Mouse (Mus musculus): ENCODE results near the gene Mybpc1. TPM values are rescaled to one million over a fixed set of nuclear protein-coding genes. Genes with fewer than 3 reads are reported as not detected.
"Not testable (repeated sequence)": the region's sequence is repeated elsewhere in the genome, so short reads cannot be mapped to it uniquely, and the experiment has no call there.

Mybpc1 gene
- polyA plus RNA-seq, 2 experiments: 0.10 TPM; not detected in 1

- no peaks in the 10 kb centered on the region for H3K27me3 ChIP-seq (ENCODE audit: control insufficient read depth, insufficient read depth, low read length)
- no peak overlapping the region for H3K4me2 ChIP-seq (ENCODE audit: low read depth)
- H3K36me3 ChIP-seq (replicated peaks; ENCODE audit: control insufficient read depth, insufficient read depth, low read depth): no peaks in the 10 kb centered on the region
- H3K27ac ChIP-seq: no peak overlapping the region
- 39% methylated on average over 2 of the region's 2 CpGs for WGBS (ENCODE audit: insufficient replicate concordance)
- H3K4me3 ChIP-seq (ENCODE audit: insufficient read depth in 1 of 2, low read depth in 2 of 2, low read length in 2 of 2): no peak overlapping the region
- no peaks in the 10 kb centered on the region for H3K9me3 ChIP-seq (ENCODE audit: control insufficient read depth, low read length)
- no peak for DNase-seq (ENCODE audit: low read depth in 3 of 3, low spot score in 3 of 3)
- no peak for ATAC-seq (ENCODE audit: insufficient read depth)
- H3K9ac ChIP-seq (replicated peaks): no peak overlapping the region
- H3K4me1 ChIP-seq (replicated peaks; ENCODE audit: control insufficient read depth in 2 of 2, insufficient read depth in 2 of 2, low read length in 1 of 2): no peaks in the 10 kb centered on the region
- TF ChIP-seq EP300 (IDR thresholded peaks at IDR 0.05; ENCODE audit: low read depth) (no peak), CTCF (IDR thresholded peaks at IDR 0.05; ENCODE audit: low read depth) (no peak)
Measured at GRCm38 (mm10) chr10:88547635-88548034, 57.3 kb downstream of the Mybpc1 start.

- H3K4me2 ChIP-seq (ENCODE audit: low read depth): no peak overlapping the region
- H3K36me3 ChIP-seq (replicated peaks; ENCODE audit: control insufficient read depth, insufficient read depth, low read depth): no peaks in the 10 kb centered on the region
- no peaks in the 10 kb centered on the region for H3K27me3 ChIP-seq (ENCODE audit: control insufficient read depth, insufficient read depth, low read length)
- TF ChIP-seq EP300 (IDR thresholded peaks at IDR 0.05; ENCODE audit: low read depth): no peak
- no peak for TF ChIP-seq CTCF (IDR thresholded peaks at IDR 0.05; ENCODE audit: low read depth)
- no peaks in the 10 kb centered on the region for H3K4me1 ChIP-seq (replicated peaks; ENCODE audit: control insufficient read depth in 2 of 2, insufficient read depth in 2 of 2, low read length in 1 of 2)
- no peak overlapping the region for H3K9ac ChIP-seq (replicated peaks)
- H3K27ac ChIP-seq: no peak overlapping the region
- H3K4me3 ChIP-seq (ENCODE audit: insufficient read depth in 1 of 2, low read depth in 2 of 2, low read length in 2 of 2): no peak overlapping the region
- 50% methylated on average over 5 of the region's 5 CpGs for WGBS (ENCODE audit: insufficient replicate concordance)
- no peaks in the 10 kb centered on the region for H3K9me3 ChIP-seq (ENCODE audit: control insufficient read depth, low read length)
- DNase-seq (ENCODE audit: low read depth in 3 of 3, low spot score in 3 of 3): no peak
- no peak for ATAC-seq (ENCODE audit: insufficient read depth)
Measured at GRCm38 (mm10) chr10:88530631-88531030, 74.3 kb downstream of the Mybpc1 start.

- H3K9me3 ChIP-seq (ENCODE audit: control insufficient read depth, low read length): no peaks in the 10 kb centered on the region
- TF ChIP-seq EP300 (IDR thresholded peaks at IDR 0.05; ENCODE audit: low read depth) (no peak), CTCF (IDR thresholded peaks at IDR 0.05; ENCODE audit: low read depth) (no peak)
- no peak for ATAC-seq (ENCODE audit: insufficient read depth)
- no peak overlapping the region for H3K4me3 ChIP-seq (ENCODE audit: insufficient read depth in 1 of 2, low read depth in 2 of 2, low read length in 2 of 2)
- H3K9ac ChIP-seq (replicated peaks): no peak overlapping the region
- H3K27me3 ChIP-seq (ENCODE audit: control insufficient read depth, insufficient read depth, low read length): no peaks in the 10 kb centered on the region
- no peaks in the 10 kb centered on the region for H3K36me3 ChIP-seq (replicated peaks; ENCODE audit: control insufficient read depth, insufficient read depth, low read depth)
- DNase-seq (ENCODE audit: low read depth in 3 of 3, low spot score in 3 of 3): no peak
- WGBS (ENCODE audit: insufficient replicate concordance): 63% methylated on average over 2 of the region's 2 CpGs
- H3K4me2 ChIP-seq (ENCODE audit: low read depth): no peak overlapping the region
- no peaks in the 10 kb centered on the region; a peak in 1 of 4 replicates for H3K4me1 ChIP-seq (replicated peaks; ENCODE audit: control insufficient read depth in 2 of 2, insufficient read depth in 2 of 2, low read length in 1 of 2)
- H3K27ac ChIP-seq: no peak overlapping the region
Measured at GRCm38 (mm10) chr10:88524016-88524415, 80.9 kb downstream of the Mybpc1 start.

- Histone ChIP-seq H3K4me2 (ENCODE audit: low read depth) (no peak overlapping the region), H3K9me3 (ENCODE audit: control insufficient read depth, low read length) (no peaks in the 10 kb centered on the region), H3K27ac (no peak overlapping the region), H3K4me3 (ENCODE audit: insufficient read depth in 1 of 2, low read depth in 2 of 2, low read length in 2 of 2) (no peak overlapping the region), H3K36me3 (replicated peaks; ENCODE audit: control insufficient read depth, insufficient read depth, low read depth) (no peaks in the 10 kb centered on the region), H3K9ac (replicated peaks) (no peak overlapping the region), H3K27me3 (ENCODE audit: control insufficient read depth, insufficient read depth, low read length) (no peaks in the 10 kb centered on the region), H3K4me1 (replicated peaks; ENCODE audit: control insufficient read depth in 2 of 2, insufficient read depth in 2 of 2, low read length in 1 of 2) (no peaks in the 10 kb centered on the region; a peak in 1 of 4 replicates)
- DNase-seq (ENCODE audit: low read depth in 3 of 3, low spot score in 3 of 3) (no peak), ATAC-seq (ENCODE audit: insufficient read depth) (no peak)
- WGBS (ENCODE audit: insufficient replicate concordance): 54% methylated on average over 1 of the region's 1 CpGs
- TF ChIP-seq EP300 (IDR thresholded peaks at IDR 0.05; ENCODE audit: low read depth) (no peak), CTCF (IDR thresholded peaks at IDR 0.05; ENCODE audit: low read depth) (no peak)
Measured at GRCm38 (mm10) chr10:88523212-88523611, 81.7 kb downstream of the Mybpc1 start.

DNA sequence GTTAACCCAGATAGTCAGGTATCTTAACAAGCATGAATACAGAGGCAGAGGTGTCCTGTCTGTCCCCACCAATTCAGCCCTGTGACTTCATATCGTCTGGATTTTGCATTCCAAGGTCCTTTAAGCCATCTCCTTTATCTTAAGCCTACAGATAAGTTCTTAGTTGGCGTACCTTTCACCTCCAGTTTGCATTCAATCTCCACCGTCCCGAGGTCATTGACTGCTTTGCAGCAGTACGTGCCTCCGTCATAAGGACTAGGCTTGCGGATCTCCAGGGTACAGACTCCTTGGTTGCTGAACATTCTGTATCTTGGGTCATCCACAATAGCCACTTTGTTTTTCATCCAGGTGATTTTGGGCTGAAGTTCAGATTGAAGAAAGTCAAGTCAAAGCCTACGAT, 82.2 kb downstream of the Mybpc1 start:
- H3K4me2 ChIP-seq (ENCODE audit: low read depth): no peak overlapping the region
- no peaks in the 10 kb centered on the region; a peak in 1 of 4 replicates for H3K4me1 ChIP-seq (replicated peaks; ENCODE audit: control insufficient read depth in 2 of 2, insufficient read depth in 2 of 2, low read length in 1 of 2)
- no peak for ATAC-seq (ENCODE audit: insufficient read depth)
- no peak overlapping the region for H3K27ac ChIP-seq
- no peak for TF ChIP-seq CTCF (IDR thresholded peaks at IDR 0.05; ENCODE audit: low read depth)
- no peak for TF ChIP-seq EP300 (IDR thresholded peaks at IDR 0.05; ENCODE audit: low read depth)
- H3K4me3 ChIP-seq (ENCODE audit: insufficient read depth in 1 of 2, low read depth in 2 of 2, low read length in 2 of 2): no peak overlapping the region
- H3K9ac ChIP-seq (replicated peaks): no peak overlapping the region
- no peaks in the 10 kb centered on the region for H3K36me3 ChIP-seq (replicated peaks; ENCODE audit: control insufficient read depth, insufficient read depth, low read depth)
- no peak for DNase-seq (ENCODE audit: low read depth in 3 of 3, low spot score in 3 of 3)
- H3K27me3 ChIP-seq (ENCODE audit: control insufficient read depth, insufficient read depth, low read length): no peaks in the 10 kb centered on the region
- WGBS (ENCODE audit: insufficient replicate concordance): 62% methylated on average over 8 of the region's 8 CpGs
- H3K9me3 ChIP-seq (ENCODE audit: control insufficient read depth, low read length): no peaks in the 10 kb centered on the region

DNA sequence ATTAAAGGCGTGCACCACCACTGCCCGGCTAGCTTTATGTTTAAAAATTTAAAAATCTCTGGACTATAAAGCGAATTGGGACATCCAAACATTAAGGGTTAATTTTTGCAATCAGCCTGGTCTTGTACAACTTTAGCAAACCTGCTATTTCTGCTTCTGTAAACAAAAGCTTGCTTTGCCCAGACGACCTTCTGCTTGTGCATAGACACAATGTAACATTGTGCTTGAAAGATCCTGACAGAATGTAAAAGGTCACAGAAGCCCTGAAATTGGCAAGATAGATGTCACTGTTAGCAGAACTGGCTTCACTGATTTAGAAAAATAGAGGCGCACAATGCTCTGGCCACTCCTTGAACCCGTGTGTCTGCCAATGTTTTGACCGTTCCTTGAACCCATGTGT, 89.9 kb downstream of the Mybpc1 start:
- H3K4me3 ChIP-seq (ENCODE audit: insufficient read depth in 1 of 2, low read depth in 2 of 2, low read length in 2 of 2); H3K27me3 ChIP-seq (ENCODE audit: control insufficient read depth, insufficient read depth, low read length); H3K27ac ChIP-seq; DNase-seq (ENCODE audit: low read depth in 3 of 3, low spot score in 3 of 3); H3K4me2 ChIP-seq (ENCODE audit: low read depth); ATAC-seq (ENCODE audit: insufficient read depth); H3K9ac ChIP-seq (replicated peaks); H3K36me3 ChIP-seq (replicated peaks; ENCODE audit: control insufficient read depth, insufficient read depth, low read depth); H3K4me1 ChIP-seq (replicated peaks; ENCODE audit: control insufficient read depth in 2 of 2, insufficient read depth in 2 of 2, low read length in 1 of 2); H3K9me3 ChIP-seq (ENCODE audit: control insufficient read depth, low read length): not testable (repeated sequence)
- WGBS (ENCODE audit: insufficient replicate concordance): 63% methylated on average over 7 of the region's 7 CpGs

Measured in liver, embryonic 14.5 days (tissue).